Mouse (Mus musculus): ENCODE results near the gene Ddx1. TPM values are rescaled to one million over a fixed set of nuclear protein-coding genes. Genes with fewer than 3 reads are reported as not detected.
"Not testable (repeated sequence)": the region's sequence is repeated elsewhere in the genome, so short reads cannot be mapped to it uniquely, and the experiment has no call there.

Gene Ddx1
- total RNA-seq, 1 experiment from 2014 or later: 101 TPM

GRCm38 (mm10) chr12:13205733-13206132 lies 43.3 kb downstream of the Ddx1 start:
- DNase-seq: no peak

GRCm38 (mm10) chr12:13202322-13202721 lies 46.7 kb downstream of the Ddx1 start:
- DNase-seq: no peak

- DNase-seq: no peak
Measured at GRCm38 (mm10) chr12:13200576-13200975, 48.4 kb downstream of the Ddx1 start.

- DNase-seq: peak; percentile 32
Measured at GRCm38 (mm10) chr12:13199338-13200301, 49.4 kb downstream of the Ddx1 start.

GRCm38 (mm10) chr12:13198157-13198556 lies 50.9 kb downstream of the Ddx1 start:
- DNase-seq: no peak

GRCm38 (mm10) chr12:13196146-13196545 lies 52.9 kb downstream of the Ddx1 start:
- DNase-seq: no peak

GRCm38 (mm10) chr12:13195506-13195905 lies 53.5 kb downstream of the Ddx1 start:
- no peak for DNase-seq

GRCm38 (mm10) chr12:13188059-13188700 lies 60.8 kb downstream of the Ddx1 start:
- no peak for DNase-seq

- DNase-seq: no peak
Measured at GRCm38 (mm10) chr12:13186209-13186608, 62.8 kb downstream of the Ddx1 start.

- DNase-seq: no peak
Measured at GRCm38 (mm10) chr12:13184873-13185361, 64.1 kb downstream of the Ddx1 start.

GRCm38 (mm10) chr12:13184136-13184535 lies 64.9 kb downstream of the Ddx1 start:
- DNase-seq: not testable (repeated sequence)

- DNase-seq: no peak
Measured at GRCm38 (mm10) chr12:13182220-13182619, 66.8 kb downstream of the Ddx1 start.

- DNase-seq: no peak
Measured at GRCm38 (mm10) chr12:13181721-13182120, 67.3 kb downstream of the Ddx1 start.

GRCm38 (mm10) chr12:13180715-13181335 lies 68.2 kb downstream of the Ddx1 start:
- DNase-seq: no peak

- DNase-seq: no peak
Measured at GRCm38 (mm10) chr12:13180332-13180714, 68.7 kb downstream of the Ddx1 start.

- DNase-seq: no peak
Measured at GRCm38 (mm10) chr12:13177606-13178005, 71.4 kb downstream of the Ddx1 start.

GRCm38 (mm10) chr12:13176927-13177326 lies 72.1 kb downstream of the Ddx1 start:
- no peak for DNase-seq

GRCm38 (mm10) chr12:13176136-13176535 lies 72.9 kb downstream of the Ddx1 start:
- no peak for DNase-seq

GRCm38 (mm10) chr12:13174022-13174421 lies 75.0 kb downstream of the Ddx1 start:
- no peak for DNase-seq

GRCm38 (mm10) chr12:13168073-13168472 lies 80.9 kb downstream of the Ddx1 start:
- DNase-seq: no peak

GRCm38 (mm10) chr12:13167116-13167515 lies 81.9 kb downstream of the Ddx1 start:
- no peak for DNase-seq

All from adrenal gland, postnatal 25 days (tissue).